Mouse (Mus musculus) left cerebral cortex, adult 18-20 months (tissue): ENCODE measurements at regions not wholly inside any gene's neighbourhood (a gene's known extent, or its start where the extent isn't known, plus 50 kb on each side); places are given as distances from the start of the nearest gene placed in this dataset.

Experiments
- DNase-seq, 2 experiments: peaks; one replicate each; pipeline ENCODE4 v3.0.0; 2021 to 2022; ENCODE audit warnings: low spot score in 2 of 2, mixed read lengths in 1 of 2

DNA sequence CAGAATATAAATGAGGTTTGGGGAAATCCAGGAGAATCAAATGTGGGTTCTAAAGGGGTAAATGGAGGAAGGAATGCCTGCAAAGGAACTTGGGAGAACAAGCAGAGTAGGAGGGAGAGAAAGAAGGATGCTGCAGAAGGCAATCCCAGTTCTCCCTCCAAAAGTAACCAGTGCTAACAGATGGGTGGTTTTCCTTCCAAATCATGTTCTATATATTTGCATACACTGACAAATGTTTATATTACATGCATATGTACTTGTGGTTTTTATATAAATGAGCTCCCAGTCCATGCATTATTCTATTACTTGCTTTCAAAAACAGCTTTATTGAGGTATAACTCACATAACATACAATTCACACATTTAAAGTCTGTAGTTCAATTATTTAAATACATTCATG lies 53.7 kb downstream of the Zcchc12 start:
- no peak for DNase-seq

DNA sequence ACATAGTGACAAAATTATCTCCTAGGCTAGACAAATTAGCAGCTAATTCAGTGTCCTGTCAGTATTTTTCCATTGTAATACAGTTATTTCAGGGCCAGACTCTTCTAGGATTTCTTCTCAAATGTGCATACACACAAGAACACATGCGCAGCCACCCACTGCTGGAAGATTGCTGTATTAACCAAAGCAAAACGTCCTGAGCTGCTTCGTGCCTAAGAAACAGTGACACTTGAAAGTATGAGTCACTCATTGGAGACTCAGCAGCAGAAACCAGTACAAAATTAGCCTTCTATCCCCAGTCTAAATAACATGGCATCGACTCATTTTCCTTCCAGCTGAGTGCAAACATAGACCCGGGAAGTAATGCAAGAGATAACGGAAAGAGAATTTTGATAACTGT lies 59.2 kb downstream of the Zcchc12 start:
- DNase-seq: peak; percentile 5 to 19

DNA sequence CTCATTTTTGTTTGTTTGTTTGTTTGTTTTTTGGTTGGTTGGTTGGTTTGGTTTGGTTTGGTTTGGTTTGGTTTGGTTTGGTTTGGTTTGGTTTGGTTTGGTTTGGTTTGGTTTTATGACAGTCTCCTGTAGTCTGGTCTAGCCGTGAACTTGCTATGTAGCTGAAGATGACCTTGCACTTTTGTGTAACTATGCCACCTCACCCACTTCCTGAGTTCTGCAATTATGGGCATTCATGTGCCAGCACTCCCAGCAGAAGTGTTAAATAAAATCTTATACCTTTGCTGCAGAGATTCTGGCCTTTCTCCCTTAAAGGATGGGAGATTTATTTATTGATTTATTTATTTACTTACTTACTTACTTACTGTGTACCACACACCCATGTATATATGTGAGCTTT lies 51.5 kb upstream of the Lonrf3 start:
- no peak for DNase-seq
